In genomic region chr2:55534946-55535345, GRCm38 (mm10) we compare ENCODE assay signal across 21 mouse cellular contexts.
DNase-seq lines count a peak whose midpoint lies in the region; ATAC-seq and TF ChIP-seq lines count a peak whose summit lies in the region.
"Had no signal": no experiment of that assay in that cellular context is flagged by ENCODE, and none has a peak within 500 bp of the region (broad histone marks: within the 10 kb centered on the region; RNA-seq: fewer than 3 reads in every experiment).

No protein-coding gene starts in this region.

- no peaks in the 10 kb centered on the region for H3K36me3 ChIP-seq in hindbrain, embryonic 16.5 days (ENCODE audit: control insufficient read depth, insufficient read depth, low read length)
- no peaks in the 10 kb centered on the region for H3K36me3 ChIP-seq in hindbrain, embryonic 11.5 days (ENCODE audit: control insufficient read depth, insufficient read depth, low read length)
- no peaks in the 10 kb centered on the region for H3K36me3 ChIP-seq in midbrain, embryonic 14.5 days (ENCODE audit: control insufficient read depth, insufficient read depth, low read length)
- no peaks in the 10 kb centered on the region for H3K36me3 ChIP-seq in midbrain, embryonic 10.5 days
- H3K36me3 ChIP-seq: embryonic facial prominence, embryonic 13.5 days; forebrain, embryonic 10.5 days; forebrain, embryonic 15.5 days; heart, embryonic 12.5 days; hindbrain, embryonic 10.5 days; intestine, embryonic 15.5 days had no signal

- no peak overlapping the region for H3K9ac ChIP-seq in hindbrain, embryonic 16.5 days (ENCODE audit: low read depth, low read length)
- H3K9ac ChIP-seq in hindbrain, embryonic 11.5 days (ENCODE audit: low read depth, low read length) = no peak overlapping the region
- H3K9ac ChIP-seq in midbrain, embryonic 14.5 days (replicated peaks; ENCODE audit: low read length) = no peak overlapping the region
- H3K9ac ChIP-seq: embryonic facial prominence, embryonic 13.5 days; forebrain, embryonic 15.5 days; heart, embryonic 12.5 days; intestine, embryonic 15.5 days had no signal

- no peak overlapping the region for H3K4me3 ChIP-seq in hindbrain, embryonic 16.5 days (ENCODE audit: low read length)
- no peak overlapping the region for H3K4me3 ChIP-seq in hindbrain, embryonic 11.5 days (ENCODE audit: low read depth, low read length)
- H3K4me3 ChIP-seq in midbrain, embryonic 14.5 days (replicated peaks; ENCODE audit: low read depth, low read length) = no peak overlapping the region
- H3K4me3 ChIP-seq in midbrain, embryonic 10.5 days = no peak overlapping the region
- H3K4me3 ChIP-seq: embryonic facial prominence, embryonic 13.5 days; erythroblast, embryonic 14.5 days; forebrain, embryonic 10.5 days; forebrain, embryonic 15.5 days; gastrocnemius, adult 2 months; heart, embryonic 12.5 days; hindbrain, embryonic 10.5 days; intestine, embryonic 15.5 days had no signal

- 71% methylated on average over 2 of the region's 2 CpGs for WGBS in hindbrain, embryonic 16.5 days
- whole genome bisulfite sequencing in hindbrain, embryonic 11.5 days = 86% methylated on average over 2 of the region's 2 CpGs
- WGBS in midbrain, embryonic 14.5 days = 61% methylated on average over 2 of the region's 2 CpGs
- 90% methylated on average over 2 of the region's 2 CpGs for WGBS in midbrain, embryonic 10.5 days

- TF ChIP-seq POLR2A in brain, embryonic 14.5 days (IDR thresholded peaks at IDR 0.05; ENCODE audit: borderline replicate concordance, extremely low read depth, insufficient read depth, insufficient read length, poor library complexity, severe bottlenecking) = no peak

- H3K27ac ChIP-seq in hindbrain, embryonic 16.5 days (ENCODE audit: low read depth, low read length) = no peak overlapping the region
- H3K27ac ChIP-seq in hindbrain, embryonic 11.5 days (ENCODE audit: low read depth, low read length) = no peak overlapping the region
- H3K27ac ChIP-seq in midbrain, embryonic 14.5 days (replicated peaks; ENCODE audit: low read depth, low read length) = no peak overlapping the region
- no peak overlapping the region for H3K27ac ChIP-seq in midbrain, embryonic 10.5 days (replicated peaks)
- H3K27ac ChIP-seq: embryonic facial prominence, embryonic 13.5 days; forebrain, embryonic 10.5 days; forebrain, embryonic 15.5 days; gastrocnemius, adult 2 months; hindbrain, embryonic 10.5 days; intestine, embryonic 15.5 days had no signal

- H3K4me2 ChIP-seq in hindbrain, embryonic 16.5 days (ENCODE audit: low read length) = no peak overlapping the region
- no peak overlapping the region for H3K4me2 ChIP-seq in hindbrain, embryonic 11.5 days (replicated peaks; ENCODE audit: low read depth, low read length)
- H3K4me2 ChIP-seq in midbrain, embryonic 14.5 days (ENCODE audit: low read length) = no peak overlapping the region
- H3K4me2 ChIP-seq: embryonic facial prominence, embryonic 13.5 days; forebrain, embryonic 15.5 days; heart, embryonic 12.5 days; intestine, embryonic 15.5 days had no signal

- no peak for TF ChIP-seq CTCF in brain, embryonic 14.5 days (IDR thresholded peaks at IDR 0.05; ENCODE audit: borderline replicate concordance, extremely low read depth, insufficient read depth, insufficient read length)

- no peak for DNase-seq in hindbrain, embryonic 11.5 days (ENCODE audit: low spot score)
- DNase-seq in midbrain, embryonic 14.5 days = peak; percentile 41
- DNase-seq in midbrain, embryonic 10.5 days (ENCODE audit: low spot score) = no peak
- peak; percentile 64 for DNase-seq in brain, adult 2 months (ENCODE audit: low read depth, low spot score)
- peak; percentile 38 for DNase-seq in brain, embryonic 14.5 days (ENCODE audit: low read depth)
- DNase-seq: adrenal gland, adult 2 months; adrenal gland, postnatal 25 days; cerebellum, adult 11 months; cerebellum, adult 8-10 months; cerebellum, postnatal 14 days; gastrocnemius, adult 2 months; gastrocnemius, postnatal 25 days had no signal

- H3K27me3 ChIP-seq in hindbrain, embryonic 16.5 days (replicated peaks; ENCODE audit: control insufficient read depth, insufficient read depth, low read length) = no peaks in the 10 kb centered on the region
- no peaks in the 10 kb centered on the region for H3K27me3 ChIP-seq in hindbrain, embryonic 11.5 days (ENCODE audit: control insufficient read depth, insufficient read depth, low read length)
- no peaks in the 10 kb centered on the region for H3K27me3 ChIP-seq in midbrain, embryonic 14.5 days (ENCODE audit: control insufficient read depth, insufficient read depth, low read length)
- no peaks in the 10 kb centered on the region for H3K27me3 ChIP-seq in midbrain, embryonic 10.5 days (ENCODE audit: low read depth, poor library complexity, severe bottlenecking)
- H3K27me3 ChIP-seq: embryonic facial prominence, embryonic 13.5 days; forebrain, embryonic 15.5 days; heart, embryonic 12.5 days; intestine, embryonic 15.5 days had no signal

- ATAC-seq in hindbrain, embryonic 16.5 days = peak; percentile 45; the same call in 1 of the 2 replicates
- no peak for ATAC-seq in hindbrain, embryonic 11.5 days (ENCODE audit: low FRiP score)
- ATAC-seq in midbrain, embryonic 14.5 days (ENCODE audit: low FRiP score, low TSS enrichment) = 0 out of 2 replicates have a peak, but pooled peaks have one; percentile 17
- no peak for ATAC-seq in erythroblast, adult 5-6 weeks (replicated peaks; ENCODE audit: low FRiP score, poor library complexity, severe bottlenecking)
- ATAC-seq: forebrain, embryonic 15.5 days; intestine, embryonic 15.5 days had no signal

- H3K9me3 ChIP-seq in hindbrain, embryonic 16.5 days (ENCODE audit: control insufficient read depth, low read length) = no peaks in the 10 kb centered on the region
- H3K9me3 ChIP-seq in hindbrain, embryonic 11.5 days (ENCODE audit: control insufficient read depth, low read length) = no peaks in the 10 kb centered on the region
- no peaks in the 10 kb centered on the region for H3K9me3 ChIP-seq in midbrain, embryonic 14.5 days (ENCODE audit: control insufficient read depth, low read length)
- H3K9me3 ChIP-seq in midbrain, embryonic 10.5 days (replicated peaks) = no peaks in the 10 kb centered on the region
- H3K9me3 ChIP-seq: embryonic facial prominence, embryonic 13.5 days; forebrain, embryonic 10.5 days; forebrain, embryonic 15.5 days; heart, embryonic 12.5 days; hindbrain, embryonic 10.5 days; intestine, embryonic 15.5 days had no signal

- H3K4me1 ChIP-seq in hindbrain, embryonic 16.5 days (ENCODE audit: control insufficient read depth, insufficient read depth, low read depth, low read length) = no peaks in the 10 kb centered on the region
- no peaks in the 10 kb centered on the region for H3K4me1 ChIP-seq in hindbrain, embryonic 11.5 days (replicated peaks; ENCODE audit: control insufficient read depth, insufficient read depth, low read length)
- H3K4me1 ChIP-seq in midbrain, embryonic 14.5 days (ENCODE audit: control insufficient read depth, insufficient read depth, low read length) = no peaks in the 10 kb centered on the region
- H3K4me1 ChIP-seq in midbrain, embryonic 10.5 days = no peaks in the 10 kb centered on the region
- H3K4me1 ChIP-seq: embryonic facial prominence, embryonic 13.5 days; forebrain, embryonic 10.5 days; forebrain, embryonic 15.5 days; heart, embryonic 12.5 days; hindbrain, embryonic 10.5 days; intestine, embryonic 15.5 days had no signal

Comparison
In these comparisons a context has a peak if more than half of its experiments do, and no peak if none do; other contexts are left out.
1. ATAC-seq: peak in hindbrain, embryonic 16.5 days (single experiment) and midbrain, embryonic 14.5 days (single experiment); none in hindbrain, embryonic 11.5 days (single experiment) and erythroblast, adult 5-6 weeks (single experiment).
2. DNase-seq: peak in midbrain, embryonic 14.5 days (single experiment), brain, adult 2 months (single experiment) and brain, embryonic 14.5 days (single experiment); none in hindbrain, embryonic 11.5 days (single experiment) and midbrain, embryonic 10.5 days (single experiment).